ENCODE assay signal across 26 mouse cellular contexts in genomic region chr3:148559752-148560460, GRCm38 (mm10).
DNase-seq lines count a peak whose midpoint lies in the region; ATAC-seq and TF ChIP-seq lines count a peak whose summit lies in the region.
"Had no signal": no experiment of that assay in that cellular context is flagged by ENCODE, and none has a peak within 500 bp of the region (broad histone marks: within the 10 kb centered on the region; RNA-seq: fewer than 3 reads in every experiment).

No protein-coding gene starts in this region.

- H3K4me1 ChIP-seq in midbrain, embryonic 11.5 days (ENCODE audit: control insufficient read depth, insufficient read depth, low read length) = no peaks in the 10 kb centered on the region
- no peaks in the 10 kb centered on the region for H3K4me1 ChIP-seq in midbrain, embryonic 10.5 days
- H3K4me1 ChIP-seq in forebrain, embryonic 16.5 days (replicated peaks; ENCODE audit: control insufficient read depth, insufficient read depth, low read length) = 0 out of 2 replicates have a peak, but pooled peaks cover 2% of the 10 kb centered on the region
- H3K4me1 ChIP-seq in midbrain, postnatal 0 days (ENCODE audit: insufficient read depth, low read length) = no peaks in the 10 kb centered on the region
- H3K4me1 ChIP-seq: heart, embryonic 15.5 days; kidney, embryonic 15.5 days; liver, embryonic 15.5 days; lung, embryonic 15.5 days; megakaryocyte, embryonic 14.5 days; neural tube, embryonic 12.5 days; stomach, embryonic 15.5 days had no signal

- no peak for TF ChIP-seq CTCF in midbrain, postnatal 0 days (IDR thresholded peaks at IDR 0.05)

- peak; percentile 41 for DNase-seq in midbrain, embryonic 11.5 days (ENCODE audit: low spot score, missing footprints)
- DNase-seq in midbrain, embryonic 10.5 days (ENCODE audit: low spot score) = no peak
- DNase-seq in brain, embryonic 18.5 days (ENCODE audit: low read depth, low spot score) = peak; percentile 45
- peak; percentile 14 for DNase-seq in midbrain, postnatal 0 days (ENCODE audit: low spot score)
- no peak for DNase-seq in urinary bladder, postnatal 10 days (ENCODE audit: low spot score)
- DNase-seq in cerebellum, adult 18-20 months = no peak
- DNase-seq: adrenal gland, postnatal 14 days; cerebellum, adult 11 months; cerebellum, postnatal 10 days; gastrocnemius, adult 2 months; heart, postnatal 4 days; layer of hippocampus, adult 9-11 months; liver; lung, postnatal 36 days; thymus, adult 18-20 months; thymus, postnatal 36 days had no signal

- H3K4me3 ChIP-seq in midbrain, embryonic 11.5 days (ENCODE audit: low read depth, low read length) = no peak overlapping the region
- H3K4me3 ChIP-seq in midbrain, embryonic 10.5 days = no peak overlapping the region
- no peak overlapping the region for H3K4me3 ChIP-seq in forebrain, embryonic 16.5 days (replicated peaks; ENCODE audit: low read length)
- no peak overlapping the region for H3K4me3 ChIP-seq in midbrain, postnatal 0 days (ENCODE audit: low read depth, low read length)
- H3K4me3 ChIP-seq: gastrocnemius, adult 2 months; heart, embryonic 15.5 days; kidney, embryonic 15.5 days; left cerebral cortex, adult 2 months; liver, embryonic 15.5 days; lung, embryonic 15.5 days; megakaryocyte, embryonic 14.5 days; neural tube, embryonic 12.5 days; stomach, embryonic 15.5 days had no signal

- H3K9me3 ChIP-seq in midbrain, embryonic 11.5 days (ENCODE audit: control insufficient read depth, low read length) = no peaks in the 10 kb centered on the region
- no peaks in the 10 kb centered on the region for H3K9me3 ChIP-seq in midbrain, embryonic 10.5 days (replicated peaks)
- no peaks in the 10 kb centered on the region for H3K9me3 ChIP-seq in forebrain, embryonic 16.5 days (ENCODE audit: control insufficient read depth, low read length)
- H3K9me3 ChIP-seq in midbrain, postnatal 0 days (ENCODE audit: low read length) = no peaks in the 10 kb centered on the region
- H3K9me3 ChIP-seq: heart, embryonic 15.5 days; kidney, embryonic 15.5 days; liver, embryonic 15.5 days; lung, embryonic 15.5 days; megakaryocyte, embryonic 14.5 days; neural tube, embryonic 12.5 days; stomach, embryonic 15.5 days had no signal

- H3K36me3 ChIP-seq in midbrain, embryonic 11.5 days (ENCODE audit: control insufficient read depth, insufficient read depth, low read length) = no peaks in the 10 kb centered on the region
- H3K36me3 ChIP-seq in midbrain, embryonic 10.5 days = no peaks in the 10 kb centered on the region
- no peaks in the 10 kb centered on the region for H3K36me3 ChIP-seq in forebrain, embryonic 16.5 days (ENCODE audit: control insufficient read depth, insufficient read depth)
- no peaks in the 10 kb centered on the region for H3K36me3 ChIP-seq in midbrain, postnatal 0 days (ENCODE audit: insufficient read depth, low read length)
- H3K36me3 ChIP-seq: heart, embryonic 15.5 days; kidney, embryonic 15.5 days; liver, embryonic 15.5 days; lung, embryonic 15.5 days; neural tube, embryonic 12.5 days; stomach, embryonic 15.5 days had no signal

- no peaks in the 10 kb centered on the region for H3K27me3 ChIP-seq in midbrain, embryonic 11.5 days (ENCODE audit: control insufficient read depth, insufficient read depth, low read length)
- no peaks in the 10 kb centered on the region for H3K27me3 ChIP-seq in midbrain, embryonic 10.5 days (ENCODE audit: low read depth, poor library complexity, severe bottlenecking)
- H3K27me3 ChIP-seq in forebrain, embryonic 16.5 days (replicated peaks; ENCODE audit: control insufficient read depth, insufficient read depth, low read length) = peaks cover 4% of the 10 kb centered on the region; the same call in 1 of the 2 replicates
- no peaks in the 10 kb centered on the region for H3K27me3 ChIP-seq in midbrain, postnatal 0 days (ENCODE audit: insufficient read depth, low read length)
- H3K27me3 ChIP-seq: heart, embryonic 15.5 days; kidney, embryonic 15.5 days; liver, embryonic 15.5 days; lung, embryonic 15.5 days; megakaryocyte, embryonic 14.5 days; neural tube, embryonic 12.5 days; stomach, embryonic 15.5 days had no signal

- no peak overlapping the region for H3K4me2 ChIP-seq in midbrain, embryonic 11.5 days
- peak overlapping the region; percentile 0; the same call in 1 of the 2 replicates for H3K4me2 ChIP-seq in forebrain, embryonic 16.5 days (ENCODE audit: low read length)
- no peak overlapping the region for H3K4me2 ChIP-seq in midbrain, postnatal 0 days (ENCODE audit: low read depth, low read length, poor library complexity, severe bottlenecking)
- H3K4me2 ChIP-seq: heart, embryonic 15.5 days; kidney, embryonic 15.5 days; liver, embryonic 15.5 days; lung, embryonic 15.5 days; neural tube, embryonic 12.5 days; stomach, embryonic 15.5 days had no signal

- no peak for ATAC-seq in midbrain, embryonic 11.5 days (ENCODE audit: low FRiP score)
- ATAC-seq in forebrain, embryonic 16.5 days = peak; percentile 91
- no peak for ATAC-seq in midbrain, postnatal 0 days (ENCODE audit: low FRiP score)
- ATAC-seq: intestine, postnatal 0 days had no signal

- 87% methylated on average over 13 of the region's 13 CpGs for WGBS in midbrain, embryonic 11.5 days
- WGBS in midbrain, embryonic 10.5 days = 89% methylated on average over 13 of the region's 13 CpGs
- 15% methylated on average over 13 of the region's 13 CpGs for WGBS in forebrain, embryonic 16.5 days
- 63% methylated on average over 13 of the region's 13 CpGs for WGBS in midbrain, postnatal 0 days

- no peak overlapping the region for H3K27ac ChIP-seq in midbrain, embryonic 11.5 days (ENCODE audit: low read depth, low read length)
- no peak overlapping the region for H3K27ac ChIP-seq in midbrain, embryonic 10.5 days (replicated peaks)
- H3K27ac ChIP-seq in forebrain, embryonic 16.5 days (ENCODE audit: low read length) = 0 out of 2 replicates have a peak overlapping the region, but pooled peaks have one; percentile 53
- no peak overlapping the region for H3K27ac ChIP-seq in midbrain, postnatal 0 days (ENCODE audit: low read depth, low read length)
- H3K27ac ChIP-seq: gastrocnemius, adult 2 months; heart, embryonic 15.5 days; kidney, embryonic 15.5 days; left cerebral cortex, adult 2 months; liver, embryonic 15.5 days; lung, embryonic 15.5 days; neural tube, embryonic 12.5 days; stomach, embryonic 15.5 days had no signal

- H3K9ac ChIP-seq in midbrain, embryonic 11.5 days (ENCODE audit: low read length) = no peak overlapping the region
- no peak overlapping the region for H3K9ac ChIP-seq in forebrain, embryonic 16.5 days (replicated peaks; ENCODE audit: low read depth, low read length)
- H3K9ac ChIP-seq in midbrain, postnatal 0 days (replicated peaks; ENCODE audit: low read length, poor library complexity, severe bottlenecking) = no peak overlapping the region
- H3K9ac ChIP-seq: heart, embryonic 15.5 days; kidney, embryonic 15.5 days; liver, embryonic 15.5 days; lung, embryonic 15.5 days; neural tube, embryonic 12.5 days; stomach, embryonic 15.5 days had no signal

Comparison
In these comparisons a context has a peak if more than half of its experiments do, and no peak if none do; other contexts are left out.
1. DNase-seq: peak in midbrain, embryonic 11.5 days (single experiment), brain, embryonic 18.5 days (single experiment) and midbrain, postnatal 0 days (single experiment); none in midbrain, embryonic 10.5 days (single experiment), urinary bladder, postnatal 10 days (single experiment) and cerebellum, adult 18-20 months (0 of 2).